Mouse (Mus musculus): ENCODE results near the gene Dlgap4.

DNA sequence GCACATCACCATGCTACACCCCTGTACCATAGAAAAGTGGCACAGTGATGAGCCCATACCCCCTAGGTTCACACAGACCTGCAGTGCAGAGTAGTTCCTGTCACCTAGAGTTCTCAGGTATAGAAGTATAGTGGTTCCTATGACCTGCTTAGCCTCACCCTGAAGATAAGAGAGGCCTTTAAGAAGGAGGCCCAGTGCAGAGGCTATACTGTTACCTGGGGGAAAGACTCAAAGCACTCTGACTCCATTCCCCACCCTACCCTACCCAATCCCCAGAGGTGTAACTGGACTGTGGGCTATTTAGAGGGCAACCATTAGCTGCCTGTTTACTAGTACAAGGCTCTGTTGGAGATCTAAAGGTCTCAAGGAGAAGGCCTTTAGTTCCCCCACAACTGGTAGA, 118.1 kb downstream of the Dlgap4 start:
- TF ChIP-seq CTCF (IDR thresholded peaks at IDR 0.05; ENCODE audit: extremely low read depth, insufficient read length, insufficient replicate concordance, low read depth, low read length) (no peak), POLR2A (IDR thresholded peaks at IDR 0.05; ENCODE audit: low read depth, low read length) (no peak)

Data from small intestine, adult 2 months (tissue).